Mouse (Mus musculus) bone marrow, adult 2 months (tissue): ENCODE measurements around the gene Zbtb2.

Experiments used
- CTCF ChIP-seq: fragments of 200-500 bp; IDR thresholded peaks from 2 replicates; pipeline ENCODE4 v1.5.1; 2011; ENCODE audit warnings: low read length, control low read depth; ENCODE audit not compliant: control insufficient read depth, insufficient read depth
- POLR2A ChIP-seq: fragments of 200-500 bp; IDR thresholded peaks from 2 replicates; pipeline ENCODE4 v1.6.1; 2011; ENCODE audit warnings: low read depth, mild to moderate bottlenecking, control low read depth, low read length, borderline replicate concordance; ENCODE audit not compliant: control insufficient read depth

- TF ChIP-seq CTCF (peak; percentile 37; the same call in 1 of the 2 replicates), POLR2A (no peak)
Measured at GRCm38 (mm10) chr10:4425245-4425644, 37.3 kb upstream of the Zbtb2 start.
